Mouse (Mus musculus): ENCODE results near the gene Slc7a15. TPM values are rescaled to one million over a fixed set of nuclear protein-coding genes. Genes with fewer than 3 reads are reported as not detected.
"Not testable (repeated sequence)": the region's sequence is repeated elsewhere in the genome, so short reads cannot be mapped to it uniquely, and the experiment has no call there.

The Slc7a15 gene
- polyA plus RNA-seq, 1 experiment from 2014 or later: not detected

- no peak for DNase-seq (ENCODE audit: low spot score)
- WGBS: 97% methylated on average over 2 of the region's 2 CpGs
- no peak for ATAC-seq (ENCODE audit: low read depth)
- Histone ChIP-seq H3K27me3 (replicated peaks; ENCODE audit: control insufficient read depth, insufficient read depth, low read length) (no peaks in the 10 kb centered on the region), H3K4me3 (ENCODE audit: low read depth, low read length) (no peak overlapping the region), H3K4me2 (ENCODE audit: low read depth, low read length) (no peak overlapping the region), H3K36me3 (ENCODE audit: control insufficient read depth, insufficient read depth, low read length) (no peaks in the 10 kb centered on the region), H3K9me3 (ENCODE audit: control insufficient read depth, low read length) (no peaks in the 10 kb centered on the region), H3K9ac (ENCODE audit: low read depth, low read length) (no peak overlapping the region), H3K4me1 (ENCODE audit: control insufficient read depth, insufficient read depth, low read length) (no peaks in the 10 kb centered on the region), H3K27ac (replicated peaks; ENCODE audit: low read depth, low read length) (no peak overlapping the region)
These were observed 34.0 kb upstream of the Slc7a15 start for GRCm38 (mm10) chr12:8632737-8633365.

GRCm38 (mm10) chr12:8631691-8632090 lies 32.8 kb upstream of the Slc7a15 start:
- Histone ChIP-seq H3K4me2 (ENCODE audit: low read depth, low read length) (no peak overlapping the region), H3K4me3 (ENCODE audit: low read depth, low read length) (no peak overlapping the region), H3K27me3 (replicated peaks; ENCODE audit: control insufficient read depth, insufficient read depth, low read length) (no peaks in the 10 kb centered on the region), H3K9me3 (ENCODE audit: control insufficient read depth, low read length) (no peaks in the 10 kb centered on the region), H3K36me3 (ENCODE audit: control insufficient read depth, insufficient read depth, low read length) (no peaks in the 10 kb centered on the region), H3K27ac (replicated peaks; ENCODE audit: low read depth, low read length) (no peak overlapping the region), H3K9ac (ENCODE audit: low read depth, low read length) (no peak overlapping the region), H3K4me1 (ENCODE audit: control insufficient read depth, insufficient read depth, low read length) (no peaks in the 10 kb centered on the region)
- DNase-seq (ENCODE audit: low spot score) (no peak), ATAC-seq (ENCODE audit: low read depth) (no peak)
- 92% methylated on average over 1 of the region's 1 CpGs for WGBS

GRCm38 (mm10) chr12:8629537-8629936 lies 30.7 kb upstream of the Slc7a15 start:
- Histone ChIP-seq H3K27ac (replicated peaks; ENCODE audit: low read depth, low read length) (no peak overlapping the region), H3K36me3 (ENCODE audit: control insufficient read depth, insufficient read depth, low read length) (no peaks in the 10 kb centered on the region), H3K4me3 (ENCODE audit: low read depth, low read length) (no peak overlapping the region), H3K4me1 (ENCODE audit: control insufficient read depth, insufficient read depth, low read length) (no peaks in the 10 kb centered on the region), H3K9me3 (ENCODE audit: control insufficient read depth, low read length) (no peaks in the 10 kb centered on the region), H3K9ac (ENCODE audit: low read depth, low read length) (no peak overlapping the region), H3K4me2 (ENCODE audit: low read depth, low read length) (no peak overlapping the region), H3K27me3 (replicated peaks; ENCODE audit: control insufficient read depth, insufficient read depth, low read length) (no peaks in the 10 kb centered on the region)
- DNase-seq (ENCODE audit: low spot score): no peak
- ATAC-seq (ENCODE audit: low read depth): no peak
- WGBS: 94% methylated on average over 6 of the region's 6 CpGs

- Histone ChIP-seq H3K4me3 (ENCODE audit: low read depth, low read length) (no peak overlapping the region), H3K27ac (replicated peaks; ENCODE audit: low read depth, low read length) (no peak overlapping the region), H3K4me2 (ENCODE audit: low read depth, low read length) (no peak overlapping the region), H3K9me3 (ENCODE audit: control insufficient read depth, low read length) (no peaks in the 10 kb centered on the region), H3K36me3 (ENCODE audit: control insufficient read depth, insufficient read depth, low read length) (no peaks in the 10 kb centered on the region), H3K9ac (ENCODE audit: low read depth, low read length) (no peak overlapping the region), H3K27me3 (replicated peaks; ENCODE audit: control insufficient read depth, insufficient read depth, low read length) (no peaks in the 10 kb centered on the region), H3K4me1 (ENCODE audit: control insufficient read depth, insufficient read depth, low read length) (no peaks in the 10 kb centered on the region)
- DNase-seq (ENCODE audit: low spot score) (no peak), ATAC-seq (ENCODE audit: low read depth) (no peak)
- 95% methylated on average over 5 of the region's 5 CpGs for WGBS
These were observed 21.8 kb upstream of the Slc7a15 start for GRCm38 (mm10) chr12:8620678-8621018.

- ATAC-seq (ENCODE audit: low read depth) (no peak), DNase-seq (ENCODE audit: low spot score) (no peak)
- no peak overlapping the region for H3K27ac ChIP-seq (replicated peaks; ENCODE audit: low read depth, low read length)
- no peaks in the 10 kb centered on the region for H3K4me1 ChIP-seq (ENCODE audit: control insufficient read depth, insufficient read depth, low read length)
- H3K4me3 ChIP-seq (ENCODE audit: low read depth, low read length): no peak overlapping the region
- no peaks in the 10 kb centered on the region for H3K36me3 ChIP-seq (ENCODE audit: control insufficient read depth, insufficient read depth, low read length)
- H3K4me2 ChIP-seq (ENCODE audit: low read depth, low read length): no peak overlapping the region
- no peak overlapping the region for H3K9ac ChIP-seq (ENCODE audit: low read depth, low read length)
- WGBS: 92% methylated on average over 9 of the region's 9 CpGs
- no peaks in the 10 kb centered on the region for H3K27me3 ChIP-seq (replicated peaks; ENCODE audit: control insufficient read depth, insufficient read depth, low read length)
- H3K9me3 ChIP-seq (ENCODE audit: control insufficient read depth, low read length): no peaks in the 10 kb centered on the region
These were observed 21.2 kb upstream of the Slc7a15 start for GRCm38 (mm10) chr12:8619827-8620677.

GRCm38 (mm10) chr12:8618271-8618670 lies 19.4 kb upstream of the Slc7a15 start:
- no peak for ATAC-seq (ENCODE audit: low read depth)
- no peak for DNase-seq (ENCODE audit: low spot score)
- 93% methylated on average over 3 of the region's 3 CpGs for WGBS
- H3K4me2 ChIP-seq (ENCODE audit: low read depth, low read length): no peak overlapping the region
- H3K4me1 ChIP-seq (ENCODE audit: control insufficient read depth, insufficient read depth, low read length): no peaks in the 10 kb centered on the region
- no peaks in the 10 kb centered on the region for H3K36me3 ChIP-seq (ENCODE audit: control insufficient read depth, insufficient read depth, low read length)
- H3K9ac ChIP-seq (ENCODE audit: low read depth, low read length): no peak overlapping the region
- H3K4me3 ChIP-seq (ENCODE audit: low read depth, low read length): no peak overlapping the region
- H3K27me3 ChIP-seq (replicated peaks; ENCODE audit: control insufficient read depth, insufficient read depth, low read length): no peaks in the 10 kb centered on the region
- H3K9me3 ChIP-seq (ENCODE audit: control insufficient read depth, low read length): no peaks in the 10 kb centered on the region
- H3K27ac ChIP-seq (replicated peaks; ENCODE audit: low read depth, low read length): no peak overlapping the region

GRCm38 (mm10) chr12:8609070-8609469 lies 10.2 kb upstream of the Slc7a15 start:
- ATAC-seq (ENCODE audit: low read depth) (no peak), DNase-seq (ENCODE audit: low spot score) (no peak)
- Histone ChIP-seq H3K4me3 (ENCODE audit: low read depth, low read length) (no peak overlapping the region), H3K4me1 (ENCODE audit: control insufficient read depth, insufficient read depth, low read length) (no peaks in the 10 kb centered on the region), H3K27me3 (replicated peaks; ENCODE audit: control insufficient read depth, insufficient read depth, low read length) (no peaks in the 10 kb centered on the region), H3K9ac (ENCODE audit: low read depth, low read length) (no peak overlapping the region), H3K36me3 (ENCODE audit: control insufficient read depth, insufficient read depth, low read length) (no peaks in the 10 kb centered on the region), H3K4me2 (ENCODE audit: low read depth, low read length) (no peak overlapping the region), H3K9me3 (ENCODE audit: control insufficient read depth, low read length) (no peaks in the 10 kb centered on the region), H3K27ac (replicated peaks; ENCODE audit: low read depth, low read length) (no peak overlapping the region)
- WGBS: 97% methylated on average over 3 of the region's 3 CpGs

- DNase-seq (ENCODE audit: low spot score): no peak
- Histone ChIP-seq H3K4me3 (ENCODE audit: low read depth, low read length) (no peak overlapping the region), H3K4me1 (ENCODE audit: control insufficient read depth, insufficient read depth, low read length) (no peaks in the 10 kb centered on the region), H3K27me3 (replicated peaks; ENCODE audit: control insufficient read depth, insufficient read depth, low read length) (no peaks in the 10 kb centered on the region), H3K9me3 (ENCODE audit: control insufficient read depth, low read length) (0 out of 2 replicates have a peak, but pooled peaks cover 5% of the 10 kb centered on the region), H3K27ac (replicated peaks; ENCODE audit: low read depth, low read length) (no peak overlapping the region), H3K9ac (ENCODE audit: low read depth, low read length) (no peak overlapping the region), H3K36me3 (ENCODE audit: control insufficient read depth, insufficient read depth, low read length) (no peaks in the 10 kb centered on the region), H3K4me2 (ENCODE audit: low read depth, low read length) (no peak overlapping the region)
- ATAC-seq (ENCODE audit: low read depth): no peak
- WGBS: 91% methylated on average over 7 of the region's 7 CpGs
These were observed 3.3 kb downstream of the Slc7a15 start for GRCm38 (mm10) chr12:8595611-8596010.

- H3K36me3 ChIP-seq (ENCODE audit: control insufficient read depth, insufficient read depth, low read length); H3K27ac ChIP-seq (replicated peaks; ENCODE audit: low read depth, low read length); H3K27me3 ChIP-seq (replicated peaks; ENCODE audit: control insufficient read depth, insufficient read depth, low read length); H3K9me3 ChIP-seq (ENCODE audit: control insufficient read depth, low read length); H3K9ac ChIP-seq (ENCODE audit: low read depth, low read length); H3K4me1 ChIP-seq (ENCODE audit: control insufficient read depth, insufficient read depth, low read length); DNase-seq (ENCODE audit: low spot score); ATAC-seq (ENCODE audit: low read depth); H3K4me3 ChIP-seq (ENCODE audit: low read depth, low read length); H3K4me2 ChIP-seq (ENCODE audit: low read depth, low read length): not testable (repeated sequence)
- 97% methylated on average over 2 of the region's 2 CpGs for WGBS
These were observed 7.5 kb downstream of the Slc7a15 start for GRCm38 (mm10) chr12:8591326-8591725.
